Mouse (Mus musculus) limb, embryonic 14.5 days (tissue): ENCODE results near the gene Usp29. TPM values are rescaled to one million over a fixed set of nuclear protein-coding genes. Genes with fewer than 3 reads are reported as not detected.
"Not testable (repeated sequence)": the region's sequence is repeated elsewhere in the genome, so short reads cannot be mapped to it uniquely, and the experiment has no call there.

ENCODE experiments used
- ATAC-seq: fragments of 200-750 bp; cut with Nextera tagmentation; 2 replicates; pipeline ENCODE4 v1.8.0; 2017; ENCODE audit warnings: low read depth, moderate number of reproducible peaks, moderate TSS enrichment; ENCODE audit not compliant: low FRiP score
- DNase-seq: peaks from one replicate; pipeline ENCODE4 v3.0.0-alpha.2; 2015; ENCODE audit warnings: low spot score
- H3K27ac ChIP-seq: fragments of 300-500 bp; sonication (generic); replicated peaks from 2 replicates; pipeline ENCODE4 v1.5.1; 2014; ENCODE audit warnings: low read depth, mild to moderate bottlenecking, low read length, moderate library complexity, mixed read lengths
- H3K27me3 ChIP-seq: fragments of 300-500 bp; sonication (generic); 2 replicates; pipeline ENCODE4 v1.6.1; 2014; ENCODE audit warnings: low read length, mixed read lengths; ENCODE audit not compliant: control insufficient read depth, insufficient read depth
- H3K36me3 ChIP-seq: fragments of 300-500 bp; sonication (generic); 2 replicates; pipeline ENCODE4 v1.6.1; 2014; ENCODE audit warnings: mild to moderate bottlenecking, low read length, moderate library complexity, mixed read lengths; ENCODE audit not compliant: control insufficient read depth, insufficient read depth
- H3K4me1 ChIP-seq: fragments of 300-500 bp; sonication (generic); 2 replicates; pipeline ENCODE4 v1.6.1; 2014; ENCODE audit warnings: antibody characterized with exemption, low read length, mixed read lengths; ENCODE audit not compliant: control insufficient read depth, insufficient read depth
- H3K4me2 ChIP-seq: fragments of 300-500 bp; sonication (generic); replicated peaks from 2 replicates; pipeline ENCODE4 v1.6.1; 2014; ENCODE audit warnings: low read depth, mild to moderate bottlenecking, low read length, moderate library complexity; ENCODE audit not compliant: severe bottlenecking
- H3K4me3 ChIP-seq: fragments of 300-500 bp; sonication (generic); replicated peaks from 2 replicates; pipeline ENCODE4 v1.5.1; 2014; ENCODE audit warnings: low read length
- H3K9ac ChIP-seq: fragments of 300-500 bp; sonication (generic); 2 replicates; pipeline ENCODE4 v1.6.1; 2014; ENCODE audit warnings: mild to moderate bottlenecking, low read depth, low read length, moderate library complexity; ENCODE audit not compliant: severe bottlenecking
- H3K9me3 ChIP-seq: fragments of 300-500 bp; sonication (generic); 2 replicates; pipeline ENCODE4 v1.6.1; 2016; ENCODE audit warnings: low read length; ENCODE audit not compliant: control insufficient read depth
- POLR2A ChIP-seq: fragments of 200-500 bp; IDR thresholded peaks from 2 replicates; pipeline ENCODE4 v1.8.0; 2012; ENCODE audit warnings: inconsistent platforms, mild to moderate bottlenecking, moderate library complexity, borderline replicate concordance; ENCODE audit not compliant: insufficient read depth, insufficient read length; ENCODE audit errors: extremely low read depth
- WGBS: fragments of 180-500 bp; shearing (Covaris S2); extraction: QIAGEN DNeasy Blood & Tissue Kit; methylation state at CpG from one replicate; pipeline ENCODE4 v1.1.7; 2014; 5-methylcytosine and 5-hydroxymethylcytosine counted together
- polyA plus RNA-seq, 2 experiments: library from polyadenylated mRNA; depleted of rRNA in 1 of 2; stranded (reverse) in 1 of 2; unstranded in 1 of 2; fragments of >200 nt; fragmentation: Nextera tagmentation in 1 of 2; extraction: Ambion mirVana in 1 of 2; gene quantifications; 2 replicates each; pipeline versions ENCODE4 v1.2.1 to v1.2.3; 2012 to 2014

Usp29 gene
- polyA plus RNA-seq, 2 experiments = 10.7 to 20.7 TPM

GRCm38 (mm10) chr7:6940761-6941231 is 210.4 kb downstream of the Usp29 start:
- no peak overlapping the region for H3K9ac ChIP-seq
- TF ChIP-seq POLR2A = no peak
- H3K36me3 ChIP-seq = no peaks in the 10 kb centered on the region
- no peaks in the 10 kb centered on the region for H3K27me3 ChIP-seq
- ATAC-seq (peak; percentile 68), DNase-seq (no peak)
- WGBS = 22% methylated on average over 16 of the region's 16 CpGs
- H3K4me3 ChIP-seq = 0 out of 2 replicates have a peak overlapping the region, but pooled peaks have one; percentile 18
- H3K9me3 ChIP-seq = no peaks in the 10 kb centered on the region
- H3K27ac ChIP-seq = no peak overlapping the region
- H3K4me1 ChIP-seq = no peaks in the 10 kb centered on the region
- peak overlapping the region; percentile 29; the same call in 1 of the 2 replicates for H3K4me2 ChIP-seq

- H3K36me3 ChIP-seq, H3K27ac ChIP-seq, H3K9me3 ChIP-seq, DNase-seq, ATAC-seq, H3K4me2 ChIP-seq, H3K27me3 ChIP-seq, H3K4me1 ChIP-seq, H3K9ac ChIP-seq, H3K4me3 ChIP-seq: not testable (repeated sequence)
- WGBS = 94% methylated on average over 18 of the region's 20 CpGs
Observed at GRCm38 (mm10) chr7:6948061-6948460, 217.7 kb downstream of the Usp29 start.

GRCm38 (mm10) chr7:6956576-6956975 is 226.2 kb downstream of the Usp29 start:
- Histone ChIP-seq H3K4me3 (no peak overlapping the region), H3K36me3 (no peaks in the 10 kb centered on the region), H3K27me3 (no peaks in the 10 kb centered on the region), H3K4me2 (no peak overlapping the region), H3K27ac (no peak overlapping the region), H3K4me1 (no peaks in the 10 kb centered on the region), H3K9me3 (no peaks in the 10 kb centered on the region), H3K9ac (no peak overlapping the region)
- ATAC-seq (no peak), DNase-seq (no peak)
- WGBS = 77% methylated on average over 4 of the region's 4 CpGs
- TF ChIP-seq POLR2A = no peak

- Histone ChIP-seq H3K4me1 (no peaks in the 10 kb centered on the region), H3K36me3 (no peaks in the 10 kb centered on the region), H3K9me3 (no peaks in the 10 kb centered on the region), H3K9ac (no peak overlapping the region), H3K4me2 (no peak overlapping the region), H3K4me3 (no peak overlapping the region), H3K27me3 (no peaks in the 10 kb centered on the region), H3K27ac (no peak overlapping the region)
- DNase-seq (no peak), ATAC-seq (no peak)
- no peak for TF ChIP-seq POLR2A
- WGBS = 93% methylated on average over 1 of the region's 1 CpGs
Observed at GRCm38 (mm10) chr7:6958574-6958973, 228.2 kb downstream of the Usp29 start.

DNA sequence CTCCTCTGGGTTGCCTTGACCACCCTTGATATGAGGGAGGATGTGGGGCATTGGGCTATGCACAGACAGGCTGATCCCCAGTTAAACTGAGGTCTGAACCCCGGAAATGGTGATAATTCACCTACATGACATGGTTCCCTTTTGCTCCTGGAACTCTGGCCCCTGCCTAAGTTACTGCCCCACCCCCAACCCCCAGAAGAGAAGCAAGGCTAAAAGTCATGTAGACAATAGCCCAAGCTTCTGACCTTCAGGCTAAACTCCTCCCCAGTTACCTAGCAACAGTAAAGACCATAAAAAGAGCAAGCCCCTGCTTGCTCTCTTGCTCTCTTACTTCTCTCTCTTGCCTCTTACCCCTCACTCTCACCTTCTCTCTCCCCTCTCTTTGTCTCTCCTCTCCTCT is 243.2 kb downstream of the Usp29 start:
- Histone ChIP-seq H3K27ac (no peak overlapping the region), H3K27me3 (no peaks in the 10 kb centered on the region), H3K4me3 (no peak overlapping the region), H3K4me2 (no peak overlapping the region), H3K9ac (no peak overlapping the region), H3K9me3 (no peaks in the 10 kb centered on the region), H3K4me1 (no peaks in the 10 kb centered on the region), H3K36me3 (no peaks in the 10 kb centered on the region)
- ATAC-seq (no peak), DNase-seq (no peak)
- no peak for TF ChIP-seq POLR2A
- WGBS = 79% methylated on average over 1 of the region's 1 CpGs

GRCm38 (mm10) chr7:6976890-6977289 is 246.5 kb downstream of the Usp29 start:
- H3K27me3 ChIP-seq = no peaks in the 10 kb centered on the region
- no peak for TF ChIP-seq POLR2A
- H3K4me1 ChIP-seq = no peaks in the 10 kb centered on the region
- ATAC-seq (no peak), DNase-seq (no peak)
- H3K9me3 ChIP-seq = no peaks in the 10 kb centered on the region
- H3K9ac ChIP-seq = no peak overlapping the region
- H3K4me2 ChIP-seq = no peak overlapping the region
- no peaks in the 10 kb centered on the region for H3K36me3 ChIP-seq
- no peak overlapping the region for H3K27ac ChIP-seq
- WGBS = 91% methylated on average over 19 of the region's 19 CpGs
- no peak overlapping the region for H3K4me3 ChIP-seq

DNA sequence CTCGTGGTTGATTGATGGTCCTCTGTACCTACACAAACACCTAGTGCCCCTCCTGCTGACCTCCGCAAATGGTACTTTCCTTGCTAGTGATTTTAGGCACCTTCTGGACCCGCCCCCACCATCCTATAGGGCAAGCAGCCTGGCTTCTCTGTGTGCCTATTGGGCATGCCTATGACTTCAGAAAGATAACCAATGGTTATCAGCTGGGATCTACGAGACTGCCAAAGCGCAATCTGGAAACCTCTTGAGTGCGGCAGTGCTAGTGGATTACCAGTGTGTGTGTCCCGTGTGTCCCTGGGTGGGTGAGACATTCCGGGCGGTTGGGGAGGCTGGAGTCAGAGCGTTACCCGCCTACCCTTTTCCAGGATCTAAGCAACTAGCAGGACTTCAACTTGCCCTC is 264.9 kb downstream of the Usp29 start, which contains the start of gene Aurkc:
TSS of gene Aurkc (plus strand) at position 50 of the 400 bp plus-strand sequence.
- not testable (repeated sequence) for H3K27ac ChIP-seq, H3K9ac ChIP-seq, H3K27me3 ChIP-seq, H3K9me3 ChIP-seq, ATAC-seq, H3K36me3 ChIP-seq, H3K4me1 ChIP-seq, DNase-seq, H3K4me3 ChIP-seq, H3K4me2 ChIP-seq
- WGBS = 87% methylated on average over 11 of the region's 11 CpGs

DNA sequence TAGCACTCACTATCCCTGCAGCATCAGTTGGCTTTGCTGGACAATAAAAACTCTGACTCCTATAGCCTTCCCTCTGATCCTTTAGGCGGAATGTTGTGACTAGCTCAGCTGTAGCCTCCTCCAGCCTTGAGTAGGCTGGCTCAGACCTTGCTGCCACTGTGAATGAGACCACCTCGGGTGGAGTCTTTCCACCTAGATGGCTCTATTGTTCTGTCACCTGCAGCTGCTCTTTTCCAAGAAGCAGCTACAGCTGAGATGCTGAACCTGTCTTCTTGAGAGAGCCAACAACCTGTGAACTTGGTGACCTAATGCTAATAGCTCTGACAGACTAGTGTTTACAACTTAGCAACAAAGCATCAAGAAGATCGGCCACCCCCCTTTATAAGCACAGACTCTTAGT is 268.5 kb downstream of the Usp29 start:
- H3K36me3 ChIP-seq, H3K9ac ChIP-seq, H3K27ac ChIP-seq, H3K4me1 ChIP-seq, DNase-seq, H3K9me3 ChIP-seq, H3K4me2 ChIP-seq, H3K27me3 ChIP-seq, ATAC-seq, H3K4me3 ChIP-seq: not testable (repeated sequence)
- WGBS = 55% methylated on average over 3 of the region's 3 CpGs
